Comparison of ENCODE assay signal across 15 mouse cellular contexts in the genomic region with DNA sequence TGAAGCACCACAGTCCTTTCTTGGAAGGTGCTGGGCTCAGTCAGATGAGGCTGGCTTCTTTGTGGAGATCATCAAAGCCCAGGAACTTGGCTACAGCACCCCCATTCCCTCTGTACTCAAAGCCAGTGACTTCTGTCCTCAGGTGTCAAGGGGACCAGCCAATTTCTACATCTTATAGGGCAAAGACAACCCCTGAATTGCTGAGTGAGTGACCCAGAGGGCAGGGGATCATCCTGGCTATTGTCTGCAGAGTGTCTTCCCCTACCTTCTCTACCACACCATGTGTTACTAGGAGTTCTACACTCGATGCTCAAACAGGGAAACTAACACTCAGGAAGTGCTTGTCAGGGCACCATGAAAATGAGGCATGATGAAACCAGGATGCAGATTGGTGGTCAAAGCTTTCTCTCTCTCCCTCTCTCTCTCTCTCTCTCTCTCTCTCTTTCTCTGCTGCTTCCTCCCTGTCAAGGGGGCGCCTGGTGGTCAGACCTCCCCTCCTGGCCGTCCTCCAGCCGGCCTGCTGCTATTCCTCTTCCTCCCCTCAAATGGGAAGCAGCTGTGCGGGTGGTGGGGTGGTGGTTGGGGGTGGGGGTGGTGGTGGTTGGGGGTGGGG. TPM values are rescaled to one million over a fixed set of nuclear protein-coding genes. Genes with fewer than 3 reads are reported as not detected.
A peak's percentile ranks its signal among the peaks of the same experiment; 100 is the strongest.
DNase-seq lines count a peak whose midpoint lies in the region; ATAC-seq lines count a peak whose summit lies in the region.
"Had no signal": no experiment of that assay in that cellular context is flagged by ENCODE, and none has a peak within 500 bp of the region (broad histone marks: within the 10 kb centered on the region; RNA-seq: fewer than 3 reads in every experiment).

No protein-coding gene starts in this region.

- peak overlapping the region; percentile 93 for H3K27ac ChIP-seq in limb, embryonic 12.5 days
- H3K27ac ChIP-seq: forebrain, embryonic 13.5 days had no signal

- H3K9me3 ChIP-seq in limb, embryonic 12.5 days, result no peaks in the 10 kb centered on the region
- H3K9me3 ChIP-seq: forebrain, embryonic 13.5 days had no signal

- 0 out of 2 replicates have a peak overlapping the region, but pooled peaks have one; percentile 4 for H3K4me2 ChIP-seq in limb, embryonic 12.5 days
- H3K4me2 ChIP-seq: forebrain, embryonic 13.5 days had no signal

- ATAC-seq in common myeloid progenitor, adult 5-6 weeks (replicated peaks; ENCODE audit: low read depth, poor library complexity, severe bottlenecking), result peak; percentile 64
- ATAC-seq in limb, embryonic 12.5 days (ENCODE audit: insufficient number of reproducible peaks, insufficient read depth, low FRiP score, low TSS enrichment, low read depth), result no peak
- ATAC-seq: forebrain, embryonic 13.5 days had no signal

- peaks cover 65% of the 10 kb centered on the region for H3K4me1 ChIP-seq in limb, embryonic 12.5 days (replicated peaks)

- H3K36me3 ChIP-seq in limb, embryonic 12.5 days, result no peaks in the 10 kb centered on the region

- WGBS in limb, embryonic 12.5 days, result 7% methylated on average over 5 of the region's 5 CpGs

- no peak overlapping the region for H3K4me3 ChIP-seq in limb, embryonic 12.5 days (replicated peaks)
- H3K4me3 ChIP-seq: forebrain, embryonic 13.5 days had no signal

- DNase-seq in embryo, embryonic 10.5 days (ENCODE audit: low spot score), result peak; percentile 45
- no peak for DNase-seq in embryo, embryonic 10 days (ENCODE audit: low spot score)
- peak; percentile 75 for DNase-seq in kidney, postnatal 10 days
- DNase-seq in kidney, adult 9 months, result no peak
- no peak for DNase-seq in testis, postnatal 10 days (ENCODE audit: low spot score)
- no peak for DNase-seq in frontal cortex, postnatal 25 days (ENCODE audit: low spot score in 2 of 2)
- DNase-seq: adrenal gland, postnatal 25 days; cerebellum, adult 9-10 months; heart, postnatal 36 days; lung, postnatal 14 days; right cerebral cortex, postnatal 14 days had no signal

- no peaks in the 10 kb centered on the region for H3K27me3 ChIP-seq in limb, embryonic 12.5 days
- H3K27me3 ChIP-seq: forebrain, embryonic 13.5 days had no signal

- no peak overlapping the region for H3K9ac ChIP-seq in limb, embryonic 12.5 days (replicated peaks)
- H3K9ac ChIP-seq: forebrain, embryonic 13.5 days had no signal

RNA-seq across cellular contexts. Expression of a gene that starts 21.5 kb away (rescaled TPM):
- not detected in 2 replicates for total RNA-seq in common myeloid progenitor, adult 5-6 weeks (2017)
- polyA plus RNA-seq in limb, embryonic 12.5 days (2016; fragmentation: Nextera tagmentation; extraction: Ambion mirVana), result 0.40 and 0.49 TPM in 2 replicates
- total RNA-seq: layer of hippocampus, postnatal 25 days had no signal
- polyA plus RNA-seq: forebrain, embryonic 13.5 days had no signal

RNA-seq across cellular contexts. Expression of a gene that starts 44.3 kb away (rescaled TPM):
- total RNA-seq in common myeloid progenitor, adult 5-6 weeks (2017), result 0.68 and 1.0 TPM in 2 replicates
- polyA plus RNA-seq in limb, embryonic 12.5 days (2016; fragmentation: Nextera tagmentation; extraction: Ambion mirVana), result 0.65 and 0.73 TPM in 2 replicates
- total RNA-seq: layer of hippocampus, postnatal 25 days had no signal
- polyA plus RNA-seq: forebrain, embryonic 13.5 days had no signal

Comparison
In these comparisons a context has a peak if more than half of its experiments do, and no peak if none do; other contexts are left out.
1. DNase-seq: peak in embryo, embryonic 10.5 days (single experiment) and kidney, postnatal 10 days (single experiment); none in embryo, embryonic 10 days (single experiment), kidney, adult 9 months (single experiment), testis, postnatal 10 days (single experiment) and frontal cortex, postnatal 25 days (0 of 2).